Mouse (Mus musculus) bone marrow, adult 2 months (tissue): Measurements from ENCODE around the gene Dleu7.

Experiments
- CTCF ChIP-seq: fragments of 200-500 bp; IDR thresholded peaks from 2 replicates; pipeline ENCODE4 v1.5.1; 2011; ENCODE audit warnings: low read length, control low read depth; ENCODE audit not compliant: control insufficient read depth, insufficient read depth
- POLR2A ChIP-seq: fragments of 200-500 bp; IDR thresholded peaks from 2 replicates; pipeline ENCODE4 v1.6.1; 2011; ENCODE audit warnings: low read depth, mild to moderate bottlenecking, control low read depth, low read length, borderline replicate concordance; ENCODE audit not compliant: control insufficient read depth

- no peak for TF ChIP-seq POLR2A
- no peak for TF ChIP-seq CTCF
These were observed 22.0 kb downstream of the Dleu7 start for GRCm38 (mm10) chr14:62270698-62271396.
